Mouse (Mus musculus) liver, embryonic 16.5 days (tissue): ENCODE data around the gene Fam169b. TPM values are rescaled to one million over a fixed set of nuclear protein-coding genes. Genes with fewer than 3 reads are reported as not detected.

ENCODE experiments used
- ATAC-seq: fragments of 200-750 bp; cut with Nextera tagmentation; 2 replicates; pipeline ENCODE4 v1.8.0; 2017; ENCODE audit warnings: low read depth, mild to moderate bottlenecking, moderate number of reproducible peaks, moderate library complexity
- H3K27ac ChIP-seq: fragments of 300-500 bp; sonication (generic); 2 replicates; pipeline ENCODE4 v1.5.1; 2014; ENCODE audit warnings: mild to moderate bottlenecking, low read length
- H3K27me3 ChIP-seq: fragments of 300-500 bp; sonication (generic); 2 replicates; pipeline ENCODE4 v1.6.1; 2014; ENCODE audit warnings: low read depth, low read length, mixed read lengths; ENCODE audit not compliant: control insufficient read depth, insufficient read depth
- H3K36me3 ChIP-seq: fragments of 300-500 bp; sonication (generic); 2 replicates; pipeline ENCODE4 v1.6.1; 2014; ENCODE audit warnings: mild to moderate bottlenecking; ENCODE audit not compliant: control insufficient read depth, insufficient read depth
- H3K4me1 ChIP-seq: fragments of 300-500 bp; sonication (generic); 2 replicates; pipeline ENCODE4 v1.6.1; 2014; ENCODE audit warnings: low read depth, low read length, mixed read lengths; ENCODE audit not compliant: control insufficient read depth
- H3K4me2 ChIP-seq: fragments of 300-500 bp; sonication (generic); 2 replicates; pipeline ENCODE4 v1.6.1; 2014; ENCODE audit warnings: low read depth, low read length, mixed read lengths
- H3K4me3 ChIP-seq: fragments of 300-500 bp; sonication (generic); 2 replicates; pipeline ENCODE4 v1.5.1; 2014; ENCODE audit warnings: low read depth, mild to moderate bottlenecking, low read length
- H3K9ac ChIP-seq: fragments of 300-500 bp; sonication (generic); 2 replicates; pipeline ENCODE4 v1.6.1; 2014; ENCODE audit warnings: low read depth, low read length
- H3K9me3 ChIP-seq: fragments of 300-500 bp; sonication (generic); replicated peaks from 2 replicates; pipeline ENCODE4 v1.6.1; 2016; ENCODE audit warnings: low read length; ENCODE audit not compliant: control insufficient read depth
- WGBS: fragments of 180-500 bp; shearing (Covaris S2); extraction: QIAGEN DNeasy Blood & Tissue Kit; methylation state at CpG from one replicate; pipeline ENCODE4 v1.1.7; 2014; ENCODE audit not compliant: insufficient replicate concordance; 5-methylcytosine and 5-hydroxymethylcytosine counted together
- polyA plus RNA-seq: library from polyadenylated mRNA; unstranded; fragments of >200 nt; fragmentation: Nextera tagmentation; extraction: Ambion mirVana; gene quantifications from 2 replicates; pipeline ENCODE4 v1.2.1, GENCODE M21; 2015

Gene Fam169b
- polyA plus RNA-seq = 0.54 and 1.1 TPM in 2 replicates

DNA sequence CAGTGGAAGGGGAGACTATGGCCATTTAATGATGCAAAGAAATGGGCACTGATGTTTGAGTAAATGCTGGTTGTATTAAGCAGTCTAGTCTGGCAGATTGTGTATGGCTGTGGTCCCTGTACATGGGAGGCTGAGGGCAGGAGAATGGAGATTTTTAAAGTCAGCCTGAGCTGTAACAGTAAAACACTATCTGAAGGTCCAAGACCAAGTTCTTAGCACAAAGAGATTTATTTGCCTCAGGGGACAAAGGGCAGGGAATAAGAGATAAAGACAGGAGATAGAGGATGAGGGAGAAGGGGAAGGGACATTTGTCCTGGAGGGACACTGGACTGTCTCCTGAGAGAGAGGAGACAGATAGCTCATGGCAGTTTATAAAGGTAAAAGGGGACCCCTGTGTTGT, at the start of gene Fam169b:
TSS of gene Fam169b (plus strand) at position 325 of the 400 bp plus-strand sequence.
- Histone ChIP-seq H3K9me3 (no peaks in the 10 kb centered on the region), H3K36me3 (no peaks in the 10 kb centered on the region), H3K4me2 (no peak within 1 kb of the TSS), H3K9ac (no peak within 1 kb of the TSS), H3K4me3 (no peak within 1 kb of the TSS), H3K4me1 (peaks cover 3% of the 10 kb centered on the region), H3K27ac (no peak within 1 kb of the TSS), H3K27me3 (no peaks in the 10 kb centered on the region)
- no peak for ATAC-seq

DNA sequence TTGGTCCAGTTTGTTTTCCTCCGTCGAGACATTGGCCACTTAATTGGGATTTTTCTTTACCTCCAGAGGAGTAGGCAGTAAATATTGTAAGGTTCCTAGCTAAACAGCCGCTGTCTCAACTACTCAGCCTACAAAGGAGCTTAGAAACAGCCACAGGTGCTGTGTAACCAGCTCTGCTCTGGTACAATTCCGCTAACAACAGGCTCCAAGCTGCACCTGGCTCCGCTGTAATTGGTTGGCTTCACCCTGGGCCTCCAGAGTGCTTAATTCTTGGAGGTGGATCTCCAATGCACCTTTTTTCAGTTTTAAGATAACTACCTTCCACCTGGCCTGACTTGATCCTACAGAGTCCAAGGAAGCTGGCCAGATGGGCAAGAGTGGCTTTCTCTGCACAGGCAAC, 49.6 kb upstream of the Fam169b start:
- H3K27ac ChIP-seq = no peak overlapping the region
- no peaks in the 10 kb centered on the region for H3K4me1 ChIP-seq
- H3K27me3 ChIP-seq = no peaks in the 10 kb centered on the region
- no peak overlapping the region for H3K4me3 ChIP-seq
- no peaks in the 10 kb centered on the region for H3K9me3 ChIP-seq
- no peak overlapping the region for H3K9ac ChIP-seq
- H3K4me2 ChIP-seq = no peak overlapping the region
- no peak for ATAC-seq
- 86% methylated on average over 5 of the region's 5 CpGs for WGBS
- peaks cover 5% of the 10 kb centered on the region; the same call in 1 of the 2 replicates for H3K36me3 ChIP-seq

DNA sequence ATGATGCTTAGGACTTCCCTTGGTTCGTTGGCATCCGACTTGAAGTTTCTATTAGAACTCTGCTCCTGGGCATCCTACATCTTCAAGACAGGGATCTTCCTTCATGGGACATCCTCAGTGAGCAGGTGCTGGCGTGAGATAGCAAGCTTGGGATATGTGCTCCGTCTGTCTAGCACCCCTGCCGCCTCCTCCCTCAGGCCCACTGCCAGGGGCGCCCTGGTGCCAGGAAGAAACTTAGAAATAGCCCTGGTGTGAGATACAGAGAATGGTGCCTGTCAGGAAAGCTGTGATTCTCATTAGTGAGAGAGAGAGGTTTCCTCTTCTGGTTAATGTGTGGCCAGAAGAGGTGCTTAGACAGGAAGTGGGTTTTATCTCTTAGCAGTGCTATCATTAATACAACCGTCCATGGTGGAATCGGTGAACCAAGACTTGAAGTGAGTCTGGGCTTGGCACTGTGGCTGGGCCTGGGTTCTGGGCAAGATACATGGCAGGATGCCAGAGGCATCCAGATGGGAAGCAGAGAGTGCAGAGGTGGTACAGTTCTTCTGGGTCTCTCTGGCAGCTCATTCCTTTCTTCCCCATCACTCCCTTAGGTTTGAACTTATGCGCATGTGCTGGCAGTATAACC, 48.1 kb upstream of the Fam169b start:
- H3K4me3 ChIP-seq = no peak overlapping the region
- H3K9ac ChIP-seq = no peak overlapping the region
- 57% methylated on average over 9 of the region's 9 CpGs for whole genome bisulfite sequencing
- H3K4me2 ChIP-seq = no peak overlapping the region
- ATAC-seq = no peak
- no peaks in the 10 kb centered on the region for H3K27me3 ChIP-seq
- H3K36me3 ChIP-seq = peaks cover 5% of the 10 kb centered on the region; the same call in 1 of the 2 replicates
- H3K9me3 ChIP-seq = no peaks in the 10 kb centered on the region
- no peaks in the 10 kb centered on the region for H3K4me1 ChIP-seq
- no peak overlapping the region for H3K27ac ChIP-seq

DNA sequence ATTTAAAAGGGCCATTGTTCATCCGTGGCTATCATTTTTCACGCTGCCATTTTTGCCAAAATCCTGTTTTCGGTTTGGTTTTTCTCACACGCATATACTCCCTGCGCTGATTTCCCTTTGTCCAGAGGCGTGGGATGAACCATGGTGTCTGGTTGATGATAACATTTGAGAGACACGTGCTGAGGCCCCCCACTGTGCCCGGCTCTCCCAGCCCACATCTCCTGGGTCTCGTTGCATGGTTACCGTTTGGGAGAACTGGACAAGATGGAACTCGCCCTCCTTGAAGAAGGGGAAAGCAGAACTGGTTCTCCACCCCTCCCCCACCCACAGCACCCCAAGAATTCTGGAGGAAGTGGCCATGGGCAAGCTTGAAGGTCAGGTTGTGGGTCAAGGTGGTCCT, 46.6 kb upstream of the Fam169b start:
- H3K27ac ChIP-seq = no peak overlapping the region
- H3K4me3 ChIP-seq = no peak overlapping the region
- no peaks in the 10 kb centered on the region for H3K4me1 ChIP-seq
- H3K9me3 ChIP-seq = no peaks in the 10 kb centered on the region
- WGBS = 70% methylated on average over 11 of the region's 11 CpGs
- peaks cover 5% of the 10 kb centered on the region; the same call in 1 of the 2 replicates for H3K36me3 ChIP-seq
- no peaks in the 10 kb centered on the region for H3K27me3 ChIP-seq
- no peak overlapping the region for H3K9ac ChIP-seq
- no peak overlapping the region for H3K4me2 ChIP-seq
- ATAC-seq = no peak

DNA sequence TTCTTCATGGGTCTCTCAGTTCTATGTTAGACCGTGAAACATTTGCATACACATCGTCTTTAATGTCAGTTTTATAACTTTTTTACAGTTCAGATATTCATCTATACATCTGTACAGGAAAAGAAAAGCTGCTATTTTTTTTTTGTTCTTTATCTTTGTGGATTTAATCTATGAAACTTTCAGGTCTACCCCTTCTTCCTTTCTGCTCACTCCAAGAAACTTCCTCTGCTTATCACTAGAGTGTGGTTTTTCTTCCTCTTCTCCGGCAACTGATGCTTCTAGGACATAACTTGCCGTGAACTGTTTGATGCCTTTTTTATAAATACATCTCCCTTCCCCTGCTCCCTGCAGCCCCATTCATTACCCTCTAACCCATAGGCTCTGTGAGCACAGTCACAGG, 46.0 kb upstream of the Fam169b start:
- H3K27me3 ChIP-seq = no peaks in the 10 kb centered on the region
- no peak overlapping the region for H3K4me2 ChIP-seq
- H3K36me3 ChIP-seq = peaks cover 5% of the 10 kb centered on the region; the same call in 1 of the 2 replicates
- H3K27ac ChIP-seq = no peak overlapping the region
- ATAC-seq = no peak
- no peak overlapping the region for H3K4me3 ChIP-seq
- no peak overlapping the region for H3K9ac ChIP-seq
- no peaks in the 10 kb centered on the region for H3K4me1 ChIP-seq
- WGBS = 49% methylated on average over 4 of the region's 4 CpGs
- no peaks in the 10 kb centered on the region for H3K9me3 ChIP-seq

DNA sequence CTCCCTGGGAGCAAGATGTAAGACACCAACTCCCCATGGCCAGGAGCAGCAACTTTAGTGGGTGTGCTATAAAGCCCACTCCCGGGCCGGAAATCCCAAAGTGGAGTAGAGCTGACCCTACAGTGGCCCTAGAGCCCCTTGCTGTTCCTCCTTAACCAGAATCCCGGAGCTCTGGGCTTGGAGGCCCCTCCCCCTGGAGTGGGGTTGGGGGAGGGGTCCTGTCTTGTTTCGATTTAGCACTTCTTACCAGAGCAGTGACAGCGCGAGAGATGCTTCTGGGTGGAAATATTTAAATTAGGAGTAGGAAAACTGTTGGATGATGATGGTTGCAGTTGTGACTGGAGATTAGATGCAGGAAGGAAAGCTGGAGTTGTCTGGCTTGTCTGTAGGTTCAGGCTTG, 45.1 kb upstream of the Fam169b start:
- no peaks in the 10 kb centered on the region for H3K27me3 ChIP-seq
- peaks cover 5% of the 10 kb centered on the region; the same call in 1 of the 2 replicates for H3K36me3 ChIP-seq
- no peak for ATAC-seq
- no peaks in the 10 kb centered on the region for H3K9me3 ChIP-seq
- H3K4me3 ChIP-seq = no peak overlapping the region
- no peak overlapping the region for H3K27ac ChIP-seq
- 72% methylated on average over 6 of the region's 6 CpGs for WGBS
- H3K4me1 ChIP-seq = no peaks in the 10 kb centered on the region
- H3K4me2 ChIP-seq = no peak overlapping the region
- H3K9ac ChIP-seq = no peak overlapping the region

DNA sequence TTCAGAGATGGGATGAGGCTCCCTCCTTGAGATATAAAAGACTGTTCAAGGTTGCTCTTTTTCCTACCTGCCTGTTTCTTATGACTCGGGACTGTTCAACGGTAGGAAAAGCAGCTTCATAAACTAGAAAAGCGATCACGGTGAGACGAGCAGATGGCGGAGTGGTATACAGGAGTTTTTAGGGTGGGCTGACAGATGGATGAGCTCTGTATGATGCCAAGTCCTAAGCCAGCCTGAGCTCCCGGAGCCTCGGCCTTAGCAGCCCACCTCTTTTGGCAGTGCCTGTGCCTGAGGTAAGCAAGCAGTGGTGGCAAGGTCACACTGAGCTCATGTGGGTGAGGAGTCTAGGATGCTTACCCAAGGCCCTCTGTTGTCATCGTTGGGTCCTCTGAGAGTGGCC, 42.8 kb upstream of the Fam169b start:
- peaks cover 4% of the 10 kb centered on the region; the same call in 1 of the 2 replicates for H3K36me3 ChIP-seq
- 79% methylated on average over 9 of the region's 9 CpGs for WGBS

DNA sequence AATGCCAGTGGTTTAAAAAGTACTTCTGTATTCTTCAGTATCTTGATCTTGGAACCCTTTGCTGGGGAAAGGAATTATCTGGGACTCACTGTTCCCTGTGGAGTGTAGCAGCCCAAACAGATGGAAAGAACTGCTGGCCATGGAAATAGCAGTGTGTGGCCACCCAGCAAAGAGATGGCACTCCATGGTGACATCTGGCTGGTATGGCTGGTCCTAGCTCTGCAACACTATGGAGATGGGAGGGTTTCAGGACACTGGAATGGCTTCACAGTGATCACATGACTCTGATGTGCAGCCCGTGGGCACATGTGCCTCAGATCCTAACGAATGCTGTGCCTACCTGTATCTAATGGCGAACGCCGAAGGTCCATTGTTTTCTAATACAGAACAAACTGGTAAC, 41.1 kb upstream of the Fam169b start:
- Histone ChIP-seq H3K4me1 (no peaks in the 10 kb centered on the region), H3K27ac (no peak overlapping the region), H3K36me3 (no peaks in the 10 kb centered on the region), H3K4me3 (no peak overlapping the region), H3K27me3 (no peaks in the 10 kb centered on the region), H3K9me3 (no peaks in the 10 kb centered on the region), H3K9ac (no peak overlapping the region), H3K4me2 (no peak overlapping the region)
- WGBS = 73% methylated on average over 5 of the region's 5 CpGs
- no peak for ATAC-seq

More for the DNA sequence above, 42.8 kb upstream of the Fam169b start:
- no peaks in the 10 kb centered on the region for H3K4me1 ChIP-seq
- no peaks in the 10 kb centered on the region for H3K9me3 ChIP-seq
- no peak overlapping the region for H3K9ac ChIP-seq
- H3K4me3 ChIP-seq = no peak overlapping the region
- ATAC-seq = no peak
- no peak overlapping the region for H3K4me2 ChIP-seq
- no peaks in the 10 kb centered on the region for H3K27me3 ChIP-seq
- no peak overlapping the region for H3K27ac ChIP-seq

DNA sequence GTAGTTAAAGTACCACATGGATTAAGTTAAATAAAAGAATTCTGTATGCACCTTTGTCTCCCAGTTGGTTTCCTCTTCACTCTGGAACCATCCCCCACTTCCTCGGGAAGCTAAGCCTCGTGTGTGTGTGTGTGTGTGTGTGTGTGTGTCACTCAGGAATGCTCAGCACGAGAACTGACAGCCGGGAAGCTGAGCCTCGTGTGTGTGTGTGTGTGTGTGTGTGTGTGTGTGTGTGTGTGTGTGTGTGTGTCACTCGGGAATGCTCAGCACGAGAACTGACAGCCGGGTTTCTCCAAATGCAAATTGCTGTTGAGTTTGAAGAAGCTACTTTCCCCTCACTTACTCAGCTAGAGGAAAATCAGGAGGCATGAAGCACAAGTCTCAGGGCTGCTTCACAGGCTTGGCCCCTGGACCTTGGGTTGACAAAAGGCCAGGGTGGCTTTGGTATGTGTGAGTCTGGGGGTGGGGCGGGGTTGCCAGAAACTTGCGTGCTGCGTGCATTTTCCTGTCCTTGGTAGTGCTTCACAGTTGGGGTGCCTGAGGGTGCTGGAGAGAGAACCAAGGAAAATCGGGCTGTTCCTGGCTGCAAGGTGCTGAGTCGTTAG, 39.9 kb upstream of the Fam169b start:
- Histone ChIP-seq H3K4me1 (no peaks in the 10 kb centered on the region), H3K4me3 (no peak overlapping the region), H3K9me3 (no peaks in the 10 kb centered on the region), H3K27me3 (no peaks in the 10 kb centered on the region), H3K4me2 (no peak overlapping the region), H3K27ac (no peak overlapping the region), H3K9ac (no peak overlapping the region), H3K36me3 (no peaks in the 10 kb centered on the region)
- no peak for ATAC-seq
- WGBS = 45% methylated on average over 13 of the region's 13 CpGs
